Mouse (Mus musculus): ENCODE measurements around the gene Kmt5b. TPM values are rescaled to one million over a fixed set of nuclear protein-coding genes. Genes with fewer than 3 reads are reported as not detected.
A peak's percentile ranks its signal among the peaks of the same experiment; 100 is the strongest.

Kmt5b gene
- polyA plus RNA-seq, 1 experiment from 2014 or later, result 29.7 TPM

DNA sequence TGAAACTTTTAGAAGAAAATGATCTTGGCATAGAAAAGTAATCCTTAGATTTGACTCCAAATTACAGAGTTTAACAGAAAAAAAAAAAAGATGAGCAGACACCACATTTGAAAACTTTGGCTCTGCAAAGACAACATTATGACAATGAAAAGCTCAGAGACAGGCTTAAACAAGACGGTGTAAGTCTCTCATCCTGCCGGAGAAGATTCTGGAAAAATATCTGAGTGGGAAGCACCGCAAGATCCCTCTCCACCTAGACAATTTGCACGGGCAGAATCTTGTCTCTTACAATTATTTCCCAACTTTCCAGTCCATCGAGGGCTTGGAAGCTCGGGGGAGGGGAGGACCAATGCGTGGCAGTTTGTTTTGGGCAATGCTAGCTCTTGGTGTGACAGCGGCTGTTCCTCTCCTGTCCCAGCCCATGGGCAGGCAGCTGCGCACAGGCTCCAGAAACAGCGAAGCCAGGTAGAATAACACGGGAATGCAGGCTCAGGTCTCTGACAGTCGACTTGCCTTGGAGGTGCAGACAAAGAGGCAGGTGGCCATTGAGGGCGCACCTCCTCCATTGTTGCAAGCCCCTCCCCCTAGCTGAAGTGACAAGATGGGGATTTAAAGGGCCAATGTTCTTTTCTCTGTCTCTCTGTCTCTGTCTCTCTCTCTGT is 23.2 kb upstream of the Kmt5b start:
- peak; percentile 64 for DNase-seq (ENCODE audit: low spot score)
- Histone ChIP-seq H3K9me3 (replicated peaks) (peaks cover 16% of the 10 kb centered on the region), H3K27ac (replicated peaks) (peak overlapping the region; percentile 89), H3K27me3 (ENCODE audit: low read depth, poor library complexity, severe bottlenecking) (no peaks in the 10 kb centered on the region), H3K4me1 (peaks cover 17% of the 10 kb centered on the region), H3K36me3 (no peaks in the 10 kb centered on the region), H3K4me3 (peak overlapping the region; percentile 57)
- WGBS, result 5% methylated on average over 13 of the region's 13 CpGs

DNA sequence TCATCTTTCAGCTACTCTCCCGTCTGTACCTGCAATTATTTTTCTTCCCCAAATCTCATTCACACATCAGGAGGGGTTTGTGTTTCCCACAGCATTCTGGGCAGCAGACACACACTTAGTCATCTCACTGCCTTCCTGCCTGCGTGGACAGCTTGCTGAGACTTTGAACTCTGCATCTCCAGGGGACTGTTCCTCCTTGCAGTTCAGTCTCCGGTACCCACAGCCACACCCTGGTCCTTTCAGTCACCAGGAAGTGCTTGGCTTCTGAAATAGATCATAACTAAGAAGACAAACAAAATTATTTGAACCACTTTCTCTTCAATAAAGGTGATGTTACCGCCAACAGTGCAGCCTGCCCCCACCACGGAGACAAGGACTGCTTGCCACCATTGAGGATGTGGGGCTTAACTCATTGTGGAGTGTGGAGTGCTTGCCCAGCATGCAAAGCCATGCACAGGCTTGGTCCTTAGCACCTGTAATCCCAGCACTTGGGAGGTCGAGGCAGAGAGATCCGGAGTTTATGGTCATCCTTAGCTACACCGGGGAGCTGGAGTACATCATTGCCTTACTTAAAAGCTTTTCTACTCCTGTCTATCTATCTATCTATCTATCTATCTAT is 14.5 kb upstream of the Kmt5b start:
- Histone ChIP-seq H3K27me3 (ENCODE audit: low read depth, poor library complexity, severe bottlenecking) (no peaks in the 10 kb centered on the region), H3K27ac (replicated peaks) (no peak overlapping the region), H3K4me1 (no peaks in the 10 kb centered on the region), H3K4me3 (no peak overlapping the region), H3K9me3 (replicated peaks) (peaks cover 9% of the 10 kb centered on the region), H3K36me3 (no peaks in the 10 kb centered on the region)
- DNase-seq (ENCODE audit: low spot score), result no peak
- 62% methylated on average over 8 of the region's 8 CpGs for WGBS

DNA sequence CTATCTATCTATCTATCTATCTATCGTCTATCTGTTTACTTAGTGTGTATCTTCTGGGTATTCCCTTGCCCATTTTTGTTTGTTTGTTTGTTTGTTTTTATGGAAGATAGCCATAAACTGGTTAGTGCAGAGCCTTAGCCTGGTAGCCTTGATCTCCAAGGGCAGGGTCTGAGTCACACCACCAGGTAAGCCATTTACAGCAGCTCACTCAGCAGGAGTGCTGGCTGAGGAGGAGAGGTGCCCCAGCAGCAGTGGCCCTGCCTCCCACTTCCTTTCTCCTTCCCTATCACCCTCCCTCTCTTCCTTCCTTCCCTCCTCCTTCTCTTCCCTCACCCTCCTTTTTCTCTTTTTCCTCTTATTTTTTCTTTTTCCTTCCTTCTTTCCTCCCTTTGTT is 14.0 kb upstream of the Kmt5b start:
- Histone ChIP-seq H3K9me3 (replicated peaks) (peaks cover 6% of the 10 kb centered on the region), H3K36me3 (no peaks in the 10 kb centered on the region), H3K27ac (replicated peaks) (no peak overlapping the region), H3K4me1 (no peaks in the 10 kb centered on the region), H3K27me3 (ENCODE audit: low read depth, poor library complexity, severe bottlenecking) (no peaks in the 10 kb centered on the region), H3K4me3 (no peak overlapping the region)
- DNase-seq (ENCODE audit: low spot score), result no peak
- 85% methylated on average over 1 of the region's 1 CpGs for WGBS

DNA sequence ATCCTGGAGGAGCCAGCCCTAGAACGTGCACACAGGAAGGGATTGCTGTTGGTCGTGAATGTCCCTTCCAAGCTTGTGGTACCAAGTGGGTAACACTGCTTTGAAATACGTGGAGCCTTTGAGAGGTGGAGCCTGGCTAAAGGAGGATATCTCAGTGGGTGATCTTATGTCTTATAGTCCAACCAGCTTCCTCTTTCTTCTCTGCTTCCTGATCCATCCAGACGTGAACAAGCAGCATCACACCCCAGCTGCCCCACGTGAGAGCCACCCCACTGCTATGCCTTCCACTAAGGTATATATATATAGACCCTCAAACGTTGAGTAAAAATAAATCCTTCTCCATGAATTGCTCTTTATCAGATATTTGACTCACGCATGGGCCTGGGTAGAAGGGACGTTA is 13.5 kb upstream of the Kmt5b start:
- no peak overlapping the region for H3K27ac ChIP-seq (replicated peaks)
- H3K4me1 ChIP-seq, result no peaks in the 10 kb centered on the region
- H3K27me3 ChIP-seq (ENCODE audit: low read depth, poor library complexity, severe bottlenecking), result no peaks in the 10 kb centered on the region
- peaks cover under 1% of the 10 kb centered on the region; the same call in 1 of the 2 replicates for H3K9me3 ChIP-seq (replicated peaks)
- no peak for DNase-seq (ENCODE audit: low spot score)
- no peaks in the 10 kb centered on the region for H3K36me3 ChIP-seq
- no peak overlapping the region for H3K4me3 ChIP-seq
- WGBS, result 60% methylated on average over 8 of the region's 8 CpGs

DNA sequence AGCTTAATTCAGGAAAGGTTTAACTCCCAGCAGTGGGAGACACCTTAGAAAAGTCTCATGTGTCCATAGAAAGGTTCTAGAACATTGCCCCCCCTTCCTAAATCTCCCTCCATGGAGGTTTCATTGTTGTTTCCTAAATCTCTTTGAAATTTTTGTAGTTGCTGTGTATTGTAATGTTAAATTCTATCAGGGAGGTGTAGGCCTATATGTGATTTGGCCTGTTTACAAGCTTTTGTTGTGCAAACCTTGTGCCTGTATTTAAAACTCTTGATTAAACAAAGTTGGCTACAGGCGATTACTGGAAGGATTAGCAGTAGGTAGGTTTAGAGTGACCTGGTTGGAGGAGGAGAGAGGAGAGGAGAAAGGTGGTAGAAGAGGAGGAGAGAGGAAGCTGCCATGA is 9.4 kb upstream of the Kmt5b start:
- 56% methylated on average over 1 of the region's 1 CpGs for WGBS
- Histone ChIP-seq H3K27ac (replicated peaks) (no peak overlapping the region), H3K36me3 (no peaks in the 10 kb centered on the region), H3K9me3 (replicated peaks) (no peaks in the 10 kb centered on the region), H3K4me3 (no peak overlapping the region), H3K27me3 (ENCODE audit: low read depth, poor library complexity, severe bottlenecking) (no peaks in the 10 kb centered on the region), H3K4me1 (no peaks in the 10 kb centered on the region)
- DNase-seq (ENCODE audit: low spot score), result no peak

DNA sequence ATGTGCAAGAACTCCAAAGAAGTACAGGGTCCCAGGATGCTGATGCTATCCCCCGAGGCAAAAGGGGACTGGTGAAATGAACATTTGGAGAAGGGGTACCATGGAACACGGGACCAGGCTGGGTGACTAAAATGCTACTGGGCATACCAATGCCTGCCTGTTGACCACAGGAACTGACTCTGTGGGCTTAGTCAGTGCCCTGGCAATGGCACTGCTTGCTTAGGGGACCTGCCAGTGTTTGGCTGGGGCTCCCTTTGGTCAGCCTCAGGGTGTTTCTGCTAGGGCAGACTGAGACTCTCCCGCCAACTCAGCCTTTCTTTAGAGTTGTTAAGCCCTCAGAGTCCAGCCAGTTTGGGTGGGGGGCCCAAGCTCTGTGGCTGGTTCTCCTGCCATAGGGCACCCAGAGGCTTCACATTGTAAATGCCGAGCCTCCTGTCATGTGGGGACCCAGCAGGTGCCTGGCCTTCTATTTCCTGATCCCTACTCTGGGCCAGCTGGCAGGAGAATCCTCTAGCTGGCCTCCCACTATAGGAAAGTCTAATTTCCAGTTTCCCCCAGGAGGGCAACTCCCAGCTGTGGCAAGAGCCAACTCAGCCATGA is 1.9 kb upstream of the Kmt5b start:
- no peak overlapping the region for H3K4me3 ChIP-seq
- no peak overlapping the region for H3K27ac ChIP-seq (replicated peaks)
- 74% methylated on average over 4 of the region's 4 CpGs for WGBS
- no peak for DNase-seq (ENCODE audit: low spot score)
- peaks cover 6% of the 10 kb centered on the region; the same call in 1 of the 2 replicates for H3K27me3 ChIP-seq (ENCODE audit: low read depth, poor library complexity, severe bottlenecking)
- H3K4me1 ChIP-seq, result peaks cover 25% of the 10 kb centered on the region
- H3K9me3 ChIP-seq (replicated peaks), result no peaks in the 10 kb centered on the region
- peaks cover 8% of the 10 kb centered on the region for H3K36me3 ChIP-seq

DNA sequence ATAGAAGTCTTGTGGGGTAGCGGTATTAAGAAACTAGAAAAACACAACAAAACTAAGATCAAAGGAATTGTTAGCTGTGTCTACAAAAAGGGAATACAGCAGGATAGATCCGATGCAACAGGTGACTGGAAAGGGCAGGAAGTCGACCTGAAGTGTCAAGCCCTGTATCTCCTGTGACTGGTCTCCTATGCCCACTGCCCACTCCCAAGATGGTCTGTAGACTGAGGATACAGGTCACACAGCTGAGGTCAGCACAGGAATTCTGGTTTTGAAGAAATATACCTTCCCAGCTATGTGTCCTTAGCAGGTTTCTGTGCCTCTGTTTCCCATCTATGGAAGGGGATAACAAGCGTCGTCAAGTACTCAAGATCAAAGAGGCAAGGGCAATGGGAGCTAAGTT is 843 bp upstream of the Kmt5b start:
- H3K36me3 ChIP-seq, result peaks cover 15% of the 10 kb centered on the region
- peaks cover 6% of the 10 kb centered on the region; the same call in 1 of the 2 replicates for H3K27me3 ChIP-seq (ENCODE audit: low read depth, poor library complexity, severe bottlenecking)
- WGBS, result 93% methylated on average over 5 of the region's 5 CpGs
- peaks cover 25% of the 10 kb centered on the region for H3K4me1 ChIP-seq
- H3K4me3 ChIP-seq, result peak overlapping the region; percentile 88; the same call in 1 of the 2 replicates
- H3K9me3 ChIP-seq (replicated peaks), result no peaks in the 10 kb centered on the region
- DNase-seq (ENCODE audit: low spot score), result no peak
- no peak overlapping the region for H3K27ac ChIP-seq (replicated peaks)

DNA sequence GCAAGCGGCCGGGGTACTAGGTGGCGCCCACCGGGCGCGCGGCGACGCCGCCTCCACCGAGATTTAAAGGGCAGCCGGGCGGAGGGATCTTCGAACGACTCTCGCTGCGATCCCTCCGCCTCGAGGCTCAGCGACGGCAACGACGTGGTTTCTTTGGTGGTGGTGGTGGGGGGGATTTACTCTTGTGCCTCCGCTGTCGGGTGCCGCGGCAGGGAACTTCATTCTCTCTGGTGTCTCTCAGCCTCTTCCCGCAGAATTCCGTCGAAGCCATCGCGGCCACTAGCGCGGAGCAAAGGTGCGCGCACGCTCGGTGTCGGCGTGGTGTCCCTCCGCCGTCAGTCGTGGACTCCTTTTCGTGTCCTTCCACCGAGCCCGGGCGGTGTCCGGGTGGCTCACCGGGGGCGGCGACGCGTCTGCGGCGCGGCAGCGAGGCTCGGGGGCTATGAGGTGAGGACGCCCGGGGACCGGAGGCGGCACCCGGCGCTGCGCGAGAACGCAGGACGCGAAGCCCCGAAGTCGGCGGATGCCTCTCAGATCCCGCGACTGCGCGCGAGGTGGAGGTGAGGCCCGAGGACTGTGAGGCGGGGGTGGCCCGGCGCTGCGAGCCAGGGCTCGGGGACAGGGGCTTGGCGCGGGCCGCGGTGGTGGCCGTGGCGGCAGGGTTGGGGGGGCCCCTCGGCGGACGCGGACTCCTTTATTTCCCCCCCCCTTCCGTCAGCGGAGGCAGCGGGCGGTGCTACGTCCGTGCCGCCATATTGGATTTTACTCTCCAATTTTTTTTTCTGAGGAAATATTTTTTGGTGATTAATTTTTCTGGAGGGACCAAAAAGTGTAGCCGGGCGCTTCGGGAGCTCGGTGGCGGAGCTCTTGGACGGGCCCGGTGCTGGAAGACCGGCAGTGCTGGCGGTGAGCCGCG is 818 bp downstream of the Kmt5b start:
- WGBS, result under 1% methylated on average over 111 of the region's 111 CpGs
- peaks cover 6% of the 10 kb centered on the region; the same call in 1 of the 2 replicates for H3K27me3 ChIP-seq (ENCODE audit: low read depth, poor library complexity, severe bottlenecking)
- peaks cover 25% of the 10 kb centered on the region for H3K4me1 ChIP-seq
- H3K27ac ChIP-seq (replicated peaks), result peak overlapping the region; percentile 100
- H3K9me3 ChIP-seq (replicated peaks), result no peaks in the 10 kb centered on the region
- H3K4me3 ChIP-seq, result peak overlapping the region; percentile 88
- H3K36me3 ChIP-seq, result peaks cover 17% of the 10 kb centered on the region
- DNase-seq (ENCODE audit: low spot score), result peak; percentile 89

DNA sequence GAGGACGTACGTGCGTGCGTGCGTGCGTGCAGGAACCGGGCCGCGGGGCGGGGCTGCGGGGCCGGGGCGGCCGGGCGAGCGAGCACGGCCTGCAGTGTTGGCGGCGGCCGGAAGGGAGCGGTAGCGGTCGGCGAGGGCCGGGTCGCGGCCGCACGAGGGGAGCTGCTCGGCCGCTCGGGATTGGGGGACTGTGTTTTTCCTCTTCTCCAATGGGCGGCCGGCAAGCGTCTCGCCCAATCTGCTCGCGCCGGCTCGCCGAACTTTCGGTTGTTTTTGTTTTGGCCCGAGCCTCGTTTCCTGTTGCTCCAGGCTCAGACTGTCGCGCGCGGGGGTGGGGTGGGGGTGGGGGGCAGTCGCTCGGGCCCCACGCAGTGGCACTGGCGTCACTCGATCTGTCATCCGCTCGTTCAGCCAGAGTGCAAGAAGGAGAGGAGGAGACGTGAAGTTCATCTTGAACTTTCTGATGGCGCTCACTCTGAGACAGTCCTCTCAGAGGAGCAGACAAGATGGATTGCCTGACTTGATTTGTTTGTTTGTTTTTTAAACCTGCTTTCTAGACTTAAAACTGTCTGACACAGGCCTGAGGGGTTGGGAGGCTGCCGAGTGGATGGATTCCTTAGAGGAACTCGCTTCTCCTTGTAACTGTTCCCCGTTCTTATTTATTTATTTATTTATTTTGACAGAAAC is 1.6 kb downstream of the Kmt5b start:
- peaks cover 25% of the 10 kb centered on the region for H3K4me1 ChIP-seq
- WGBS, result 3% methylated on average over 48 of the region's 60 CpGs
- peak; percentile 94 for DNase-seq (ENCODE audit: low spot score)

DNA sequence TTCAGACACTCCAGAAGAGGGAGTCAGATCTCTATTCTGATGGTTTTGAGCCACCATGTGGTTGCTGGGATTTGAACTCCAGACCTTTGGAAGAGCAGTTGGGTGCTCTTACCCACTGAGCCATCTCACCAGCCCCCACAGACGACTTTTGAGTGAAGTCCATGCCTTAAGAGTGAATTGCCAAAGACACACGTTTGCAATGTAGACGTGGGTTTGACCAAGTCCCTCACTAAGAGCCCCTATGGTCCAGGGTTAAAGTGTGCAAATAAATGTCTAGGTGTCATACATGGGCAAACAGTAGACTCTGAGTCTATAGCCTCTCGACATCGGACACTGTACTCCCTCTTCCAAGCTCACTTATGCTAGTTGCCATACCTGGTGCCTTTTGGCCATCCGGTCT is 2.3 kb downstream of the Kmt5b start:
- Histone ChIP-seq H3K36me3 (peaks cover 31% of the 10 kb centered on the region), H3K27ac (replicated peaks) (no peak overlapping the region), H3K4me3 (peak overlapping the region; percentile 88), H3K9me3 (replicated peaks) (no peaks in the 10 kb centered on the region), H3K27me3 (ENCODE audit: low read depth, poor library complexity, severe bottlenecking) (peaks cover 6% of the 10 kb centered on the region; the same call in 1 of the 2 replicates), H3K4me1 (peaks cover 25% of the 10 kb centered on the region)
- WGBS, result 84% methylated on average over 6 of the region's 6 CpGs
- no peak for DNase-seq (ENCODE audit: low spot score)

More for the DNA sequence above, 1.6 kb downstream of the Kmt5b start:
- H3K9me3 ChIP-seq (replicated peaks), result no peaks in the 10 kb centered on the region
- H3K27ac ChIP-seq (replicated peaks), result peak overlapping the region; percentile 100
- peaks cover 25% of the 10 kb centered on the region for H3K36me3 ChIP-seq
- peak overlapping the region; percentile 88 for H3K4me3 ChIP-seq
- H3K27me3 ChIP-seq (ENCODE audit: low read depth, poor library complexity, severe bottlenecking), result peaks cover 6% of the 10 kb centered on the region; the same call in 1 of the 2 replicates

DNA sequence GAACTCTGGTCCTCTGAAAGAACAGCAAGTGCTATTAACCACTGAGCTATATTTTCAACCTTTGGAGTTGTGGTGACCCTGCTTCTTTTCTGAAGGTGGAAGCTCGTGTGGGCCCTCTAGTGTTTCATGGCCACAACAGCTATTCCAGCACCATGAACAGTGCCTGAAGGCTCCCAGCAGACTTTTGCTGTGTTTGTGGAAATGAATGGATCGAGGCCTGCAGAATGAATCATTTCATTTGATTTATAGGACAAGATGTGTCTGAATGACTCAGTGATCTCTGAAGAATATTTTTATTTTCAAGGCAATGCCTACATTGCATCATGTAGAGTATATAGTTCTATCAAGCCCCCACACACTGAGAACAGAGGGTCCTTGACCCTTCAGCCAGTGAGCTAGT is 6.9 kb downstream of the Kmt5b start:
- WGBS, result 76% methylated on average over 2 of the region's 2 CpGs
- no peaks in the 10 kb centered on the region for H3K9me3 ChIP-seq (replicated peaks)
- peaks cover 38% of the 10 kb centered on the region for H3K36me3 ChIP-seq
- H3K4me1 ChIP-seq, result peaks cover 10% of the 10 kb centered on the region
- DNase-seq (ENCODE audit: low spot score), result no peak
- no peaks in the 10 kb centered on the region for H3K27me3 ChIP-seq (ENCODE audit: low read depth, poor library complexity, severe bottlenecking)
- H3K27ac ChIP-seq (replicated peaks), result no peak overlapping the region
- H3K4me3 ChIP-seq, result no peak overlapping the region

DNA sequence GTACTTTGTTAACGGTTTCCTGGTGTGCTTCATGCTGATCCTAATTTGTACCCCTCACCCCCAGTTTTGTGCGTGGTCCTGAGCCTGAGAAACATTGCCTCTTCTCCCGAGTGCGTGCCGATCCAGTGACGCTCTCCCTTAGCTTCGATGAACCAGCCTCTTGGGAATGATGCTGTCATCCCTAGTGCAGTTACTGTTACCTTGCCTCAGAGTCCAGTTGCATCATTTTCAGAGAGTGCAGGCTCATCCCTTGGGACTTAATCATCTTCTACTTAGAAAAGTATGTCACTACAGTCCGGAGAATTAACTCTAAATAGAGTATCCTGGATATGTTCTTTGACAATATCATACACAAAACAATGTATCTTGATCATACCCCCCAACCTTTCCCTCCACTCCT is 11.5 kb downstream of the Kmt5b start:
- Histone ChIP-seq H3K9me3 (replicated peaks) (no peaks in the 10 kb centered on the region), H3K4me1 (no peaks in the 10 kb centered on the region), H3K36me3 (peaks cover 41% of the 10 kb centered on the region), H3K27me3 (ENCODE audit: low read depth, poor library complexity, severe bottlenecking) (no peaks in the 10 kb centered on the region), H3K4me3 (no peak overlapping the region), H3K27ac (replicated peaks) (no peak overlapping the region)
- no peak for DNase-seq (ENCODE audit: low spot score)
- 92% methylated on average over 8 of the region's 8 CpGs for WGBS
